Mouse (Mus musculus) midbrain, embryonic 10.5 days (tissue): ENCODE data around the gene Sqstm1. TPM values are rescaled to one million over a fixed set of nuclear protein-coding genes. Genes with fewer than 3 reads are reported as not detected.

Source experiments
- DNase-seq: peaks from one replicate; pipeline ENCODE4 v3.0.0-alpha.2; 2017; ENCODE audit warnings: low spot score
- H3K27ac ChIP-seq: fragments of 300-500 bp; sonication (generic); replicated peaks from 2 replicates; pipeline ENCODE4 v1.5.1; 2016; ENCODE audit warnings: mild to moderate bottlenecking
- H3K27me3 ChIP-seq: fragments of 300-500 bp; sonication (generic); 2 replicates; pipeline ENCODE4 v1.6.1; 2016; ENCODE audit warnings: low read depth, mild to moderate bottlenecking; ENCODE audit not compliant: poor library complexity, severe bottlenecking
- H3K36me3 ChIP-seq: fragments of 300-500 bp; sonication (generic); 2 replicates; pipeline ENCODE4 v1.6.1; 2016; ENCODE audit warnings: mild to moderate bottlenecking, moderate library complexity
- H3K4me1 ChIP-seq: fragments of 300-500 bp; sonication (generic); 2 replicates; pipeline ENCODE4 v1.6.1; 2016
- H3K4me3 ChIP-seq: fragments of 300-500 bp; sonication (generic); 2 replicates; pipeline ENCODE4 v1.5.1; 2016; ENCODE audit warnings: mild to moderate bottlenecking, moderate library complexity
- H3K9me3 ChIP-seq: fragments of 300-500 bp; sonication (generic); replicated peaks from 2 replicates; pipeline ENCODE4 v1.6.1; 2016; ENCODE audit warnings: mild to moderate bottlenecking
- WGBS: fragments of 180-500 bp; shearing (Covaris S2); methylation state at CpG from one replicate; pipeline ENCODE4 v1.1.7; 2016; 5-methylcytosine and 5-hydroxymethylcytosine counted together
- polyA plus RNA-seq: library from polyadenylated mRNA; unstranded; fragments of >200 nt; fragmentation: Nextera tagmentation; extraction: Ambion mirVana; gene quantifications from 2 replicates; pipeline ENCODE4 v1.2.1, GENCODE M21; 2016

Sqstm1 gene
- 136 and 165 TPM in 2 replicates for polyA plus RNA-seq

DNA sequence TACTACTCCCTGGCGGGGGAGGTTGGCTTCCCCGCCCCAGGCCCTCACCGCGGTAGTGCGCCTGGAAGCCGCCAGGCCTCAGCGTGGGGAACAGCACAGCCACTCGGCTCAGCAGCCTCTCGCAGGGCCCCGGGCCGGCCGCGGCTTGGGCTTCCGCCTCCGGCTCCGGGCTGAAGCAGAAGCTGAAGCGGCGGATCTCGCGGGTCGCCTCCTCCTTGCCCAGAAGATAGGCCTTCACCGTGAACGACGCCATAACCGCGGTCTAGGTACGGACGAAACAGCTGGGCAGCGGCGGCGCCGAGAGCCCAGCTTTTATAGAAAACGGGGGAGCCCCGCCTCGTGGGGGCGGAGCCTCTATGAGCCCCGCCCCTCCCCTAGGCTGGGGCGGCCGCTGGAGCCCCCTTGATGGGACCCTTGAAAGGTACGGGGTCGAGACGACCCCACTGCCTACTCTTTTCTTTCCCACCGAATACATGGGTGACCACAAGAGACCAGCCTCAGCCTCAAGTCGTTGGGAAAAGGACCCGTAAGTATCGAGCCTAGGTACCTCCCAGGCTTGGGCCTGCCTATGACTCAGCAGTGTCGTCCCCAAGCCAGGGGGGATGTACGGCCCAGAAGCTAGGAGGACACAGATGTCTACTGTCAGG lies at the start of gene Sqstm1, which contains the start of gene Mgat4b:
TSS of gene Sqstm1 (minus strand) at position 323 of the 647 bp plus-strand sequence.
TSS of gene Mgat4b (plus strand) at position 386 of the 647 bp plus-strand sequence.
- H3K27ac ChIP-seq = peak within 1 kb of the TSS; percentile 95
- DNase-seq = peak; percentile 84
- H3K4me1 ChIP-seq = peaks cover 30% of the 10 kb centered on the region
- H3K36me3 ChIP-seq = peaks cover 23% of the 10 kb centered on the region
- H3K27me3 ChIP-seq = no peaks in the 10 kb centered on the region
- WGBS = under 1% methylated on average over 48 of the region's 48 CpGs
- H3K9me3 ChIP-seq = no peaks in the 10 kb centered on the region
- peak within 1 kb of the TSS; percentile 96 for H3K4me3 ChIP-seq

DNA sequence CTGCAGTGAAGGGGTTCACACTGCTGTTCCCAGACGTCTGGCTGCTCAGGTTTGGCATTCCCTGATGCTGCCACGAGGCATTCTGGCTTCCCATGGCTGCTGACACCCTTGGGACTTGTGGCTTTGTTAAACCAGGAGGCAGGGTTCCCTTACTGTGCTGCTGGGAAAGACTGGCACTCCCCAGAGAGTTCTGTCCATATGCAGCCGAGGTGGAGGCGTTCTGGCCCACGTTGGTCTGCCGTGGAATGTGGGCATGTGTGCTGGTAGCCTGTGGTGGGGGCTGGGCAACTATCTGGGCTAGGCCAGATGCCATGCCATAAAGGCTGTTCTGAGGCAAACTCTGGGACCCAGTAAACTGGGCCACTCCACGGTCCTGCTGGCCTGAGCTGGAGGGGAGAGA lies 47.7 kb upstream of the Sqstm1 start:
- Histone ChIP-seq H3K27me3 (no peaks in the 10 kb centered on the region), H3K36me3 (peaks cover 81% of the 10 kb centered on the region), H3K9me3 (no peaks in the 10 kb centered on the region), H3K4me3 (no peak overlapping the region), H3K4me1 (peaks cover 2% of the 10 kb centered on the region; the same call in 1 of the 2 replicates), H3K27ac (no peak overlapping the region)
- 92% methylated on average over 7 of the region's 7 CpGs for WGBS
- no peak for DNase-seq

DNA sequence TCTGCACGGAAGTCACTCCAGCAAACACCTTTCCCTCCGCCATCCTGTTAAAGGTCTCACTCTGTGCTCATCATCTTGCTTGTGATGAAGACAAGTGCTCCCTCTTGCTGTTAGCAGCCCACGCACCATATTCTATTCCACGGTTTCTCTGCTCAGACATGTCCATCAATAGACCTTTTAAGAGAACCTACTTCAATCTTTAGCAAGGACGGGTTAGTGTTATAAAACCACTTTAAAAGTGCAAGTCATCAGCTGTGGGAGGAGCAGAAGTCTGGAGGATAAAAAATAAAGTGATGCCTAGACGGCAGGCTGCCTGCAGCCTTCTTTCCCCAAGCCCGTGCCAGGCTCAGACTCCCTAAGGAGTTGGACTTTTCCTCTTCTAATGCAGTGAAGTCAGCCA lies 46.0 kb upstream of the Sqstm1 start:
- peaks cover 64% of the 10 kb centered on the region for H3K36me3 ChIP-seq
- H3K9me3 ChIP-seq = no peaks in the 10 kb centered on the region
- 92% methylated on average over 7 of the region's 7 CpGs for WGBS
- H3K4me3 ChIP-seq = no peak overlapping the region
- H3K27me3 ChIP-seq = no peaks in the 10 kb centered on the region
- DNase-seq = no peak
- H3K27ac ChIP-seq = no peak overlapping the region
- peaks cover 13% of the 10 kb centered on the region; the same call in 1 of the 2 replicates for H3K4me1 ChIP-seq

DNA sequence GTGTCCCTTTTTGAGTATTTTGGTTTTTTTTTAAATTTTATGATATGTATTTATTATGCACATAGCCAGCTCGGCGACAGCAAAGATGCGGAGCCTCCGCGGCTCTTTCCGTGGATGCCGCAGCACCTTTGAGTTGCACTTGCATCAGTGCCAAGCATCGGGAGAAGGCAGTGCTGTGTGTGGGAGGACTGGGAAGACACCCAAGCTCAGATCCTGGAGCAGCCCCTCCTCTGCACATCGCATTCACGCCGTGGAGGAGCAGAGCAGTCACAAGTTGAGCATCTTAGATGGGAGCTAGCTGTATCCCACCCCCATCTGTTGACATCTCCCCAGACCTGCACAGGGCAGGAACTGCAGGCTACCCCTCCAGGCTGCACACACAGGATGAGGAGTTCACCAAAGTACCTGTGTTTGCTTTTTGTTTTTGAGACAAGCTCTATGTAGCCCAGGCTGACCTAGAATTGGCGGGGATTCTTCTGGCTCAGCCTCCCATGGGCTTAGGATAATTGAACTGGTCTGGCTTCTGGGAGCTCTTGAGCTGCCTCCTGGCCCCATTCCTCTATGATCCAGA lies 43.5 kb upstream of the Sqstm1 start:
- Histone ChIP-seq H3K27ac (no peak overlapping the region), H3K36me3 (peaks cover 39% of the 10 kb centered on the region), H3K9me3 (no peaks in the 10 kb centered on the region), H3K4me3 (no peak overlapping the region), H3K4me1 (peaks cover 13% of the 10 kb centered on the region; the same call in 1 of the 2 replicates), H3K27me3 (no peaks in the 10 kb centered on the region)
- WGBS = 87% methylated on average over 12 of the region's 12 CpGs
- no peak for DNase-seq

DNA sequence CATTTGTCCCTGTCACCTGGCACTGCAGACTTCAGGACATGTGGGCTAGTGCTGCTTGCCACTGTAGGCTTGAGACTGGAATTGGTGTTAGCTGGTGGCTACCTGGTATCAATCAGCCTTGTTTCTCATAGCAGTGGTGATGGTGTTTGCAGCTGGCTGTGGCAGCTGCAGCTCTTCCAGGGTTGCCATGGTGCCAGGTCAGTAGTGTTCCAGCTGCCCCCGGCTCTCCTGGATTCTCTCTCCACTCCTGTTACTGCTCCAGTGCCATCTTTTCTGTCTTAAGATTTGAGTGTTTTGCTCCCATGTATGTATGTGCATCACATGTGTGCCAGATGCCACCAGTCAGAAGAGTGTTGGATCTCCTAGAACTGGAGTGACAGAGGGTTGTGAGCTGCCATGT lies 42.8 kb upstream of the Sqstm1 start:
- H3K36me3 ChIP-seq = peaks cover 32% of the 10 kb centered on the region
- 78% methylated on average over 1 of the region's 1 CpGs for WGBS
- H3K9me3 ChIP-seq = no peaks in the 10 kb centered on the region
- no peak overlapping the region for H3K4me3 ChIP-seq
- no peak for DNase-seq
- H3K27me3 ChIP-seq = no peaks in the 10 kb centered on the region
- H3K4me1 ChIP-seq = peaks cover 13% of the 10 kb centered on the region; the same call in 1 of the 2 replicates
- 0 out of 2 replicates have a peak overlapping the region, but pooled peaks have one; percentile 6 for H3K27ac ChIP-seq

DNA sequence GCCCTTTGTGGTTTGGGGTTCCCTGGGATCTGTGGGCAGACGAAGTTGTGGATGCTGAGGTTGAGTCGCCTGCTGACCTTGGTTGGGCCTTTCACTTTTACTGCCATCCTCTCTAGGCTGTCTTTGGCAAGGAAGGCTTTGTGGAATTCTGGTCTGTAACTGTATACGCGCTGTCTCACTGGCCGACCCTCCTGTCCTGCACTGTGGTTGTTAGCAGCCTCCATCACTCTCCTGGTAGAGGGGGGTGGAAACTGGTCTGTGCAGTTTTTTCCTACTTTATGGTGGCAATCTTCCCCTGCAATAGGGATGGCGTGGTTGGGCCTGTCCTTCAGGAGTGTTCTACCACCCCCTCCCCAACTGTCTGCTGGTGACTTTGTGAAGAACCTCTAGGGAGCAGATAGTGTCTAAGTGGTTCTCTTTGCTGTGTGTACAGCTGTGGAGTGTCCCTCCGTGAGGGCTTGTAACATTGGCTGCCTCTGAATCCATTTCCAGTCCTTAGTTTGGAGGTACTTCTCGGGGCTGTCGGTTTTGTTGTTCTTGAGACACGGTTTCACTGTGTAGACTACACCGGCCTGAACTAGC lies 42.1 kb upstream of the Sqstm1 start:
- 87% methylated on average over 11 of the region's 11 CpGs for WGBS
- DNase-seq = no peak
- H3K27ac ChIP-seq = no peak overlapping the region; the same call in 1 of the 2 replicates
- H3K36me3 ChIP-seq = peaks cover 26% of the 10 kb centered on the region
- no peaks in the 10 kb centered on the region for H3K9me3 ChIP-seq
- H3K4me3 ChIP-seq = no peak overlapping the region
- peaks cover 13% of the 10 kb centered on the region; the same call in 1 of the 2 replicates for H3K4me1 ChIP-seq
- H3K27me3 ChIP-seq = no peaks in the 10 kb centered on the region

DNA sequence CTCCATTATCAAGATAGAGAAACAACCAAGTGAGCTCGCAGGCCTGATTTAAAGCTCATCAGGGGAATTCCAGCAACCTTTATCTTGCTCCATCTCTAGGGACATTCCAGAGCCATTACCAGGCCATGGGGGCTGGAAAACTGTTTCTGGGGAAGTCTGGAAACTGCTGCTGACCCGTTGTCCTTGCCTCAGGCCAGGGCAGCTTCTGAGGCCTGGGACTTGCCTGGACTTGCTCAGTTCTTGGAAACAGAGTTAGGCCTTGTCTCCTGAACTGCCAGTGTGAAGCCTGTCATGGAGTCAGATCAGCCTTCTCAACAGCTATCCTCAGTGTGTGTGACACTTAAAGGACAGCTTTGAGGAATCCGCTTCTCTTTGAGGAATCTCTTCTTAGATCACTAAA lies 41.5 kb upstream of the Sqstm1 start:
- Histone ChIP-seq H3K36me3 (peaks cover 20% of the 10 kb centered on the region), H3K27me3 (no peaks in the 10 kb centered on the region), H3K4me3 (no peak overlapping the region), H3K4me1 (peaks cover 13% of the 10 kb centered on the region; the same call in 1 of the 2 replicates), H3K27ac (peak overlapping the region; percentile 46; the same call in 1 of the 2 replicates), H3K9me3 (no peaks in the 10 kb centered on the region)
- DNase-seq = no peak
- 72% methylated on average over 3 of the region's 3 CpGs for WGBS

DNA sequence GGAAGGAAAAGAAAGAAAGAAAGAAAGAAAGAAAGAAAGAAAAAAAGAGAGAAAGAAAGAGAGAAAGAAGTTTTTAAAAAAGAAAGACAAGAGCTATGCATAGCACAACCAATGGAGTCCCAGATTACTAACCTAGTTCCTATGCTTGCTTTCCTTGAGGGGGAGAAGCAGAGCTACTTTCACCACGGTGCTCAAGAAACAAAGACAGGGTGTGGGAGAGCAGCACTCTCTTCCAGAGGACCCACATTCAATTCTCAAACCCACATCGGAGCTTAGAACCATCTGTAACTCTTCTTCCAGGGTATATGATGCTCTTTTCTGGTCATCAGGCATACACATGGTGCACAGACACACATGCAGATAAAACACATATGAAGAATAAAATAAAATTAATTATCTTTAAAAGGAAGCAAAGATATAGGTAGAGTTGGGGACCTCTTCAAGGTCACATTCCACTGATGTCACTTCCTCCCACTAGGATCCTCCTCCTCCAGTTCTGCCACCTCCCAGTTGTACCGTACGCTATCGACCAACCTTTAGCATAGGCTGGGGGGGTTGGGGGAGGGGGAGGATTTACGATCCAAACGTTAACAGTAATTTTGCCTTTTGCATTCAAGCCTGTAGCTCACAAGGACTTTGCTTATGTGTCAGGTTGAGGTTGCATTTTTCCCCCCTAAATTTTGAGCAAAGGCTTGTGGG lies 38.0 kb upstream of the Sqstm1 start:
- Histone ChIP-seq H3K4me3 (no peak overlapping the region), H3K27ac (no peak overlapping the region), H3K27me3 (no peaks in the 10 kb centered on the region), H3K9me3 (no peaks in the 10 kb centered on the region), H3K36me3 (no peaks in the 10 kb centered on the region), H3K4me1 (peaks cover 13% of the 10 kb centered on the region; the same call in 1 of the 2 replicates)
- WGBS = 85% methylated on average over 7 of the region's 7 CpGs
- no peak for DNase-seq

DNA sequence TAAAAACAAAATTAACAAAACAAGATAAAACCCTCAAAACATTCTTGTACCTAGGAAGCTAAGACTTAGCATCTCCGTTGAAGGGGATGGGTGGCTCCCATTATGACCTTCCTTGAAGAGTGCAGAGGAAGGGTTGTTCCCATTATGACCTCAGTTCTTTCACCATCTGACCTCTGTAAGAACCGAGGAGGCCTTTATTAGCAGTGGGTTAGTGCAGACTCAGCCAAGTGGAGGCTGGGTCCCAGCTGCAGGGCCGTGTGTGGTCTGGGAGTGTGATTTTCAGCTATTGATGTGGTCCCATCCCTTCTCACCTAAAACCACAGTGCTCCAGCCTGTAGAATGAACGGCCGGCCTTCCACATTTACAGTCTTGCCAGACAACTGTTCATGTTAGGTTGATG lies 34.6 kb upstream of the Sqstm1 start:
- 77% methylated on average over 5 of the region's 5 CpGs for WGBS
- Histone ChIP-seq H3K4me1 (no peaks in the 10 kb centered on the region), H3K4me3 (no peak overlapping the region), H3K27me3 (no peaks in the 10 kb centered on the region), H3K27ac (no peak overlapping the region), H3K9me3 (no peaks in the 10 kb centered on the region), H3K36me3 (no peaks in the 10 kb centered on the region)
- no peak for DNase-seq

DNA sequence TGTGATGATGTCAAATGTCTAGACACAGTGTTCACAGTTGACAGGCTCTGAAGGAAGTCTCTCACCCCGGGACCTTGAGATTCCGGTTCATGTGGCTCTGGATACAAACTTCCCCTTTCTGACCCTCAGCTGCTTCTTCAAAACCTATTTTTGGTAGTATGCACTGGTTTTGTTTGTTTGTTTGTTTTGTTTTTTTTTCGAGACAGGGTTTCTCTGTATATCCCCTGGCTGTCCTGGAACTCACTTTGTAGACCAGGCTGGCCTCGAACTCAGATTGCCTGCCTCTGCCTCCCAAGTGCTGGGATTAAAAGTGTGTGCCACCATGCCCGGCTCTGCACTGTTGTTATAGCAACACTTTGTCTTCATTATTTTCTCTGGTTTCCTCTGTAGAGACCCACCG lies 33.3 kb upstream of the Sqstm1 start:
- H3K4me3 ChIP-seq = no peak overlapping the region
- no peak overlapping the region for H3K27ac ChIP-seq
- peaks cover 9% of the 10 kb centered on the region for H3K27me3 ChIP-seq
- H3K36me3 ChIP-seq = no peaks in the 10 kb centered on the region
- H3K9me3 ChIP-seq = no peaks in the 10 kb centered on the region
- 90% methylated on average over 6 of the region's 6 CpGs for WGBS
- no peaks in the 10 kb centered on the region for H3K4me1 ChIP-seq
- no peak for DNase-seq

DNA sequence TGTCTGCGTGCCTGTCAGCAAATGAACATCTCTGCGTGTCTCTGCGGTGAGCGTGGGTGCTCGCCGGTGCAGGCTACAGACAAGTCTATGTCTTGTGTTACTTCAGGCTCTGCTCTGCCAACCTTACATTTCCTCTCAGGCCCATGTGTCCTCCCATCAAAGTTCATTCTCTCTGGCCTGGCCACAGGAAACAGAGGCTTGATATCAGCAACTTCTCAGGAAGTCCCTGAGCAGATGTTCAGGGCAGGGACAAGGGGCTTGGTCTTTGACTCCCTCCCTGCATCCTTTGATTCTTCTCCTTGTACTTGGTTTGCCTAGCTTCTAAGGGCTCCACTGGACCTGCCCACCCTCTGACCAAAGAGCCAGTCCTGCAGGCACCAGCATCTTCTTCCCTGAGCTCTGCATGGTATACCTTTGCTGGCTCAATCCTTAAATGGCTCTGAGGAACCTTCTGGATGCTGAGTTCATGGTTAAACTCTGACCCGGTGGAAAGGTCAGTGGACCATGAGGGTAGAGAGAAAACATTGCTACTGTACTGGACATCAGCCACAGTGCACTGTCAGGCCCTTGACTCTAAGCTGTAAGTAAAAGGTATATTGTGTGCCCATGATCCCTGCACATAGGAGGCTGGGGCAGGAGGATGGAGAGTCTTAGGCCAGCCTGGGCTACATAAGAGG lies 29.7 kb upstream of the Sqstm1 start:
- DNase-seq = no peak
- H3K27ac ChIP-seq = no peak overlapping the region
- WGBS = 90% methylated on average over 7 of the region's 7 CpGs

More for the DNA sequence above, 29.7 kb upstream of the Sqstm1 start:
- H3K9me3 ChIP-seq = no peaks in the 10 kb centered on the region
- 0 out of 2 replicates have a peak, but pooled peaks cover 1% of the 10 kb centered on the region for H3K36me3 ChIP-seq
- H3K4me3 ChIP-seq = no peak overlapping the region
- peaks cover 21% of the 10 kb centered on the region for H3K4me1 ChIP-seq
- peaks cover 44% of the 10 kb centered on the region for H3K27me3 ChIP-seq
